Mouse (Mus musculus): ENCODE measurements around the gene Arcn1. TPM values are rescaled to one million over a fixed set of nuclear protein-coding genes. Genes with fewer than 3 reads are reported as not detected.

The Arcn1 gene
- polyA plus RNA-seq, 1 experiment from 2014 or later: 126 TPM

- Histone ChIP-seq H3K9me3 (ENCODE audit: control insufficient read depth, low read length) (no peaks in the 10 kb centered on the region), H3K4me2 (ENCODE audit: low read length) (no peak overlapping the region), H3K27me3 (ENCODE audit: control insufficient read depth, insufficient read depth, low read length) (no peaks in the 10 kb centered on the region), H3K9ac (ENCODE audit: low read length) (no peak overlapping the region), H3K4me3 (ENCODE audit: control insufficient read depth in 1 of 2, insufficient read depth in 1 of 2, low read depth in 1 of 2, low read length in 2 of 2) (no peak overlapping the region), H3K4me1 (ENCODE audit: control insufficient read depth in 2 of 2, insufficient read depth in 2 of 2, low read length in 2 of 2) (no peaks in the 10 kb centered on the region), H3K36me3 (ENCODE audit: control insufficient read depth, insufficient read depth, low read length) (peaks cover 100% of the 10 kb centered on the region), H3K27ac (replicated peaks in 1 of 2; ENCODE audit: control insufficient read depth in 1 of 2, insufficient read depth in 1 of 2, low read depth in 2 of 2, low read length in 2 of 2) (no peak overlapping the region)
- WGBS: 86% methylated on average over 10 of the region's 10 CpGs
- ATAC-seq (ENCODE audit: insufficient number of reproducible peaks, insufficient read depth, low FRiP score, low read depth): no peak
Observed at GRCm38 (mm10) chr9:44699196-44699595, 68.4 kb downstream of the Arcn1 start.

DNA sequence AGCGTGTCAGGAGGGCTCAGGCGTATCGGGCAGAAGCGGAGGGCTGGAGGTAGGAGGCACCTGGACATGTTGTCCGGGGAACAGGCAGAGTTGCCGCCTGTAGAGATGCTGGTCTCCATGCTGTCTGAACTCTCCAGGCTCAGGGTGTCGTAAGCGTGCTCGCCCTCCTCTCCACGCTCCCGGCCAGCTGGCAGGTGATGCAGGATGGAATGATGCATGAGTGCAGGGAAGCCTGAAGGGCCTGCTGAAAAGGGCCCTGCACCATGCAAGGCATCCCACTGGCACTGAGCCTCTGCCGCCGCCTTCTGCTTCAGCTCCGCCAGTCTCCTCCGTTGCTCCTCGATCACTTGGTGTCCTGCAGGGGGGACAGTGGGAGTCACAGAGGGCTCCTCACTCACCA, 69.8 kb downstream of the Arcn1 start:
- no peaks in the 10 kb centered on the region for H3K9me3 ChIP-seq (ENCODE audit: control insufficient read depth, low read length)
- H3K27me3 ChIP-seq (ENCODE audit: control insufficient read depth, insufficient read depth, low read length): no peaks in the 10 kb centered on the region
- 89% methylated on average over 16 of the region's 16 CpGs for WGBS
- no peak overlapping the region for H3K9ac ChIP-seq (ENCODE audit: low read length)
- no peak overlapping the region for H3K4me2 ChIP-seq (ENCODE audit: low read length)
- H3K4me3 ChIP-seq (ENCODE audit: control insufficient read depth in 1 of 2, insufficient read depth in 1 of 2, low read depth in 1 of 2, low read length in 2 of 2): no peak overlapping the region
- H3K36me3 ChIP-seq (ENCODE audit: control insufficient read depth, insufficient read depth, low read length): peaks cover 100% of the 10 kb centered on the region
- no peak for ATAC-seq (ENCODE audit: insufficient number of reproducible peaks, insufficient read depth, low FRiP score, low read depth)
- H3K27ac ChIP-seq (replicated peaks in 1 of 2; ENCODE audit: control insufficient read depth in 1 of 2, insufficient read depth in 1 of 2, low read depth in 2 of 2, low read length in 2 of 2): no peak overlapping the region
- H3K4me1 ChIP-seq (ENCODE audit: control insufficient read depth in 2 of 2, insufficient read depth in 2 of 2, low read length in 2 of 2): no peaks in the 10 kb centered on the region

DNA sequence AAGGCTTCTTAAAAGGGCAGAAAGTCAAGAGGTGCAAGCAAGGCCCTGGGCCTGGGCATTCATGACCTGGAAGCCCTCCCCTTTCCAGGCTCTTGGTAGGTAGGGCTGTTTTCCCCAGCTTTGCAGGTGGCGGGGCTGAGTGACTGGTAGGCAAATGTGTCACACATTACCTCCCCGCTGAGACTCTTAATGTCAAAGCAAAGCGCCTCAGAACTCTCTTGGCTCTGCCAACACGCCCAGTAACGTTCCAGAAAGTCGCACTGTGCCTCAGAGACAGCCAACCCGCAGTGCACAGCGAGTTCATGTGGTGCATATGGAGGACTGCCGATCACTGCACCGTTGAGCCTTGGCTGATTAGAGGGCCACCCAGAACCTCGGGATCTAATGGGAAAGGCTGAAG, 74.6 kb downstream of the Arcn1 start:
- H3K27ac ChIP-seq (replicated peaks in 1 of 2; ENCODE audit: control insufficient read depth in 1 of 2, insufficient read depth in 1 of 2, low read depth in 2 of 2, low read length in 2 of 2): no peak overlapping the region
- no peak for ATAC-seq (ENCODE audit: insufficient number of reproducible peaks, insufficient read depth, low FRiP score, low read depth)
- no peaks in the 10 kb centered on the region for H3K27me3 ChIP-seq (ENCODE audit: control insufficient read depth, insufficient read depth, low read length)
- no peak overlapping the region for H3K4me3 ChIP-seq (ENCODE audit: control insufficient read depth in 1 of 2, insufficient read depth in 1 of 2, low read depth in 1 of 2, low read length in 2 of 2)
- no peak overlapping the region for H3K9ac ChIP-seq (ENCODE audit: low read length)
- peaks cover 15 to 17% of the 10 kb centered on the region in 2 experiments for H3K4me1 ChIP-seq (ENCODE audit: control insufficient read depth in 2 of 2, insufficient read depth in 2 of 2, low read length in 2 of 2)
- no peaks in the 10 kb centered on the region for H3K9me3 ChIP-seq (ENCODE audit: control insufficient read depth, low read length)
- no peak overlapping the region for H3K4me2 ChIP-seq (ENCODE audit: low read length)
- 80% methylated on average over 11 of the region's 11 CpGs for WGBS
- H3K36me3 ChIP-seq (ENCODE audit: control insufficient read depth, insufficient read depth, low read length): peaks cover 77% of the 10 kb centered on the region

DNA sequence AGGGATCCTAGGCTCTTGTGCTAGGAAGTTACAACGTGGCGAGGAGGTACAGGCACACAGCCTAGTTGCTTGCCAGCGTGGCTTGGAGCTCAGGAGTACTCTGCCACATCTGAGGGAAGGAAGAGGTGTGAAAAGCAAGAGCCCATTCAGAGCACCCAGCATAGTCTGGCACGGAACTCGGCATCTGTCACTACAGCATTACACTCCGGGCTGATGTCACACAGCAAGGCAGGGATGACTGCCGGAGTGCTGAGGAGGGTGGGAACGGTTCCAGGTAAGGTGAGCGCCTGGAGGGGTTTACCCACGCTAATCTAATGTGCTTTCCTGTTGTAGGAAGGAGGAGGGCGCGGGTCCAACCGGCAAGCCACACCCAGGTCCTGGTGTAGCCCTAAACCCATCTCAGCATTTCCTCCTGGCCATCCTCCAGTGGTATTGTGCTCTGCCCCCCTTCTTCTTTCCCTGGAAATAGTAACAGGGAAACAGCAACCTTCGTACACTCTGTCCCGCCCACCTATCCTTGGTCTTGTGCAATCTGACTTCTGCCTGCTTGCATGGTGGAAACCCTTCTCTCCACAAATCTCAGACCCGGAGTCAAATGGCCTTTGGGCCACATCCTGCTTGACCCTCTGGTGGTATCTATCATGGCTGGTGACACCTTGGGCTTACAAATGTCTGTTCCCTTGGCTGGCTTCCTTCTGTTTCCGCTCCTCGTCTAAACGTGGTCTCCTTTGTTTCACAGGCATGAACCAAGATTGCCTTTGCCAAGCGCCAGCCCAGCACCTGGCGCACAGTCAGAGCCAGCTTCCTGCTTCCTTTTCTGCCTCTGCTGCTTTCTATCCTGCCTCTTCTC, 75.7 kb downstream of the Arcn1 start:
- Histone ChIP-seq H3K4me3 (ENCODE audit: control insufficient read depth in 1 of 2, insufficient read depth in 1 of 2, low read depth in 1 of 2, low read length in 2 of 2) (no peak overlapping the region), H3K9ac (ENCODE audit: low read length) (no peak overlapping the region), H3K27ac (replicated peaks in 1 of 2; ENCODE audit: control insufficient read depth in 1 of 2, insufficient read depth in 1 of 2, low read depth in 2 of 2, low read length in 2 of 2) (peak overlapping the region; percentile 35 to 67; a peak in 3 of 4 replicates), H3K4me1 (ENCODE audit: control insufficient read depth in 2 of 2, insufficient read depth in 2 of 2, low read length in 2 of 2) (peaks cover 15 to 17% of the 10 kb centered on the region in 2 experiments), H3K9me3 (ENCODE audit: control insufficient read depth, low read length) (no peaks in the 10 kb centered on the region), H3K36me3 (ENCODE audit: control insufficient read depth, insufficient read depth, low read length) (peaks cover 77% of the 10 kb centered on the region), H3K4me2 (ENCODE audit: low read length) (no peak overlapping the region), H3K27me3 (ENCODE audit: control insufficient read depth, insufficient read depth, low read length) (no peaks in the 10 kb centered on the region)
- 51% methylated on average over 21 of the region's 21 CpGs for WGBS
- peak; percentile 36 for ATAC-seq (ENCODE audit: insufficient number of reproducible peaks, insufficient read depth, low FRiP score, low read depth)

Other genes with a start within 250 kb of the Arcn1 start
- not detected in 2 replicates for gene Cxcr5, start 206.0 kb downstream of the Arcn1 start, polyA plus RNA-seq (2014; fragmentation: Nextera tagmentation; extraction: Ambion mirVana)
- gene Ddx6, start 163.0 kb downstream of the Arcn1 start, polyA plus RNA-seq (2014; fragmentation: Nextera tagmentation; extraction: Ambion mirVana): 12.9 and 14.9 TPM in 2 replicates
- gene Treh, start 94.6 kb downstream of the Arcn1 start, polyA plus RNA-seq (2014; fragmentation: Nextera tagmentation; extraction: Ambion mirVana): not detected in 2 replicates
- gene Phldb1, start 32.6 kb downstream of the Arcn1 start, polyA plus RNA-seq (2014; fragmentation: Nextera tagmentation; extraction: Ambion mirVana): 23.2 and 25.4 TPM in 2 replicates
- gene Ift46, start 63 bp upstream of the Arcn1 start, polyA plus RNA-seq (2014; fragmentation: Nextera tagmentation; extraction: Ambion mirVana): 67.7 and 73.8 TPM in 2 replicates
- 1.3 and 1.9 TPM in 2 replicates for gene Tmem25, start 31.5 kb upstream of the Arcn1 start, polyA plus RNA-seq (2014; fragmentation: Nextera tagmentation; extraction: Ambion mirVana)
- gene Ttc36, start 35.2 kb upstream of the Arcn1 start, polyA plus RNA-seq (2014; fragmentation: Nextera tagmentation; extraction: Ambion mirVana): 1.3 TPM in 1 of 2 replicates, not detected in the other
- gene Kmt2a, start 113.5 kb upstream of the Arcn1 start, polyA plus RNA-seq (2014; fragmentation: Nextera tagmentation; extraction: Ambion mirVana): 9.6 and 10.4 TPM in 2 replicates
- gene Atp5l, start 152.9 kb upstream of the Arcn1 start, polyA plus RNA-seq (2014; fragmentation: Nextera tagmentation; extraction: Ambion mirVana): 1,362 and 1,405 TPM in 2 replicates
- gene Ube4a, start 197.8 kb upstream of the Arcn1 start, polyA plus RNA-seq (2014; fragmentation: Nextera tagmentation; extraction: Ambion mirVana): 21.7 and 25.7 TPM in 2 replicates
- 0.20 TPM in 1 of 2 replicates, not detected in the other for gene Cd3g, start 212.6 kb upstream of the Arcn1 start, polyA plus RNA-seq (2014; fragmentation: Nextera tagmentation; extraction: Ambion mirVana)
- gene Cd3d, start 213.9 kb upstream of the Arcn1 start, polyA plus RNA-seq (2014; fragmentation: Nextera tagmentation; extraction: Ambion mirVana): not detected in 2 replicates
- gene Cd3e, start 241.8 kb upstream of the Arcn1 start, polyA plus RNA-seq (2014; fragmentation: Nextera tagmentation; extraction: Ambion mirVana): not detected in 2 replicates